Mouse (Mus musculus): ENCODE measurements around the gene Stum. TPM values are rescaled to one million over a fixed set of nuclear protein-coding genes. Genes with fewer than 3 reads are reported as not detected.

The Stum gene
- polyA plus RNA-seq, 1 experiment, result not detected

DNA sequence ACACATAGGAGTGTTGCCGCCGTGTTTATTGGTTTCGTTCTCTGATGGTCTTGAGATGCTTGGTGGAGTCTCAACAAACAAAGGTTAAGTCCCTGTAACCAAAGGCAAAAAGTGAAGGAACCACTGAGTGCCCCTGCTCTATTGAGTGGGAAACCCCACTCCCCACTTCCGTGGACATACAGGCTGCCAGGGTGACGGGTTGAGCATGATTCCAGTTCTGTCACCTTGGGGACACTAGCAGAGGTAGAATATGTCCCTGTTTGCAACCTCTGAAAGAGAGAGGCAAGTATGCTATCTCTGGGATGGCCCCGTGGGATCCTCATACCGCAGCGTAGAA, 80.0 kb downstream of the Stum start:
- no peaks in the 10 kb centered on the region for H3K27me3 ChIP-seq (replicated peaks)
- TF ChIP-seq FLI1 (IDR thresholded peaks at IDR 0.05; ENCODE audit: low read length), result no peak
- TF ChIP-seq GATA1 (IDR thresholded peaks at IDR 0.05; ENCODE audit: borderline replicate concordance, low read length), result no peak
- H3K4me1 ChIP-seq, result peaks cover 95% of the 10 kb centered on the region
- peak overlapping the region; percentile 89 for H3K4me3 ChIP-seq (replicated peaks)
- no peaks in the 10 kb centered on the region for H3K9me3 ChIP-seq
- H3K36me3 ChIP-seq (replicated peaks; ENCODE audit: low read length), result peaks cover 70% of the 10 kb centered on the region

DNA sequence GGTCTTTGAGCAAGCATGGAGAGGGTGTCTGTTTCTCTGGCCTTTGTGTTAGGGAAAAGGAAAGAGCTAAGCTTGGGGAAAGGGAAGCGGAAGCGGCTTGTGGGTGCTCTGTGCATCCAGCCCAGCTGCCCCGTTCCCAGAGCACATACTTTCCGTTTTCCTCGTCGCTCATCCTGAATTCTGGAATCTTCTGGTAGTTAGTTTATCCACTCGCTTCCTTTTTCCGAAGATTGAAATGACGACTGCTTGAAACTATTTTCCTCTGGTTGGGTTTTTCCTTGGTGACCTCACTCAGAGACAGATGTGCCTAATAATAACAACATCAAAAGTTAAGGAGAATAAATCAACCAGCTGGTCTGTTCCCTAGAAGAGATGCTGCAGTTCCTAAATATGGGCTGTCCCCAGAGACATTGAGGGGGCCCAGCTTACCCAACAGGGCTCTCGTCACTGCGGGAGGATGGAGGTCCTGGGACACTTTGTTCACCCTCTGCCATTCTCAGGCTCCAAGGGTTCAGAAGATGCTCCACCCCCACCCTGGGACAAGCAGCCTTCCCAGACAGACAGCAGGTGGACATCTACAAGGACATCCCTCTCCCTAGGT, 80.7 kb downstream of the Stum start:
- Histone ChIP-seq H3K36me3 (replicated peaks; ENCODE audit: low read length) (peaks cover 66% of the 10 kb centered on the region), H3K4me3 (replicated peaks) (peak overlapping the region; percentile 89), H3K4me1 (peaks cover 95% of the 10 kb centered on the region), H3K9me3 (no peaks in the 10 kb centered on the region), H3K27me3 (replicated peaks) (no peaks in the 10 kb centered on the region)
- no peak for TF ChIP-seq GATA1 (IDR thresholded peaks at IDR 0.05; ENCODE audit: borderline replicate concordance, low read length)
- no peak for TF ChIP-seq FLI1 (IDR thresholded peaks at IDR 0.05; ENCODE audit: low read length)

DNA sequence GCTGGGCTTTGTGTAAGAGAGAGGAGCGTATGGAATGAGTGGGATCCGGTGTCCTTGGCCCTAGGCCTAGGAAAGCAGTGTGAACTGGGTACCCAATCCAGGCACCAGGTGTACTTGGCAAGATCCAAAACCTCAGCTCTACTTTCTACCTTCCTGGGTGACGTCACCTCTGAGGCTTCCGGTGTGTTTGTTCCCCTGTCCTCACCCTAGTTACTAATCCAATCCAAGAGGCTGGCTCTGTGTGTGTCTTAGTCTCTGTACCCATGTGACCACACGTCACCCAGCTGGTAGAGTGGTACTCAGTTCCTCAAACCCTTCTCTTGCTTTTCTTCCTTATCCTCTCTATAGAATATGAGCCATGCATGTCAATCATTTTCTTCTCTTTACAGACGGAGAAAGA, 81.6 kb downstream of the Stum start:
- H3K27me3 ChIP-seq (replicated peaks), result no peaks in the 10 kb centered on the region
- peaks cover 95% of the 10 kb centered on the region for H3K4me1 ChIP-seq
- no peaks in the 10 kb centered on the region for H3K9me3 ChIP-seq
- TF ChIP-seq GATA1 (IDR thresholded peaks at IDR 0.05; ENCODE audit: borderline replicate concordance, low read length), result no peak
- no peak for TF ChIP-seq FLI1 (IDR thresholded peaks at IDR 0.05; ENCODE audit: low read length)
- H3K36me3 ChIP-seq (replicated peaks; ENCODE audit: low read length), result peaks cover 66% of the 10 kb centered on the region
- no peak overlapping the region for H3K4me3 ChIP-seq (replicated peaks)

DNA sequence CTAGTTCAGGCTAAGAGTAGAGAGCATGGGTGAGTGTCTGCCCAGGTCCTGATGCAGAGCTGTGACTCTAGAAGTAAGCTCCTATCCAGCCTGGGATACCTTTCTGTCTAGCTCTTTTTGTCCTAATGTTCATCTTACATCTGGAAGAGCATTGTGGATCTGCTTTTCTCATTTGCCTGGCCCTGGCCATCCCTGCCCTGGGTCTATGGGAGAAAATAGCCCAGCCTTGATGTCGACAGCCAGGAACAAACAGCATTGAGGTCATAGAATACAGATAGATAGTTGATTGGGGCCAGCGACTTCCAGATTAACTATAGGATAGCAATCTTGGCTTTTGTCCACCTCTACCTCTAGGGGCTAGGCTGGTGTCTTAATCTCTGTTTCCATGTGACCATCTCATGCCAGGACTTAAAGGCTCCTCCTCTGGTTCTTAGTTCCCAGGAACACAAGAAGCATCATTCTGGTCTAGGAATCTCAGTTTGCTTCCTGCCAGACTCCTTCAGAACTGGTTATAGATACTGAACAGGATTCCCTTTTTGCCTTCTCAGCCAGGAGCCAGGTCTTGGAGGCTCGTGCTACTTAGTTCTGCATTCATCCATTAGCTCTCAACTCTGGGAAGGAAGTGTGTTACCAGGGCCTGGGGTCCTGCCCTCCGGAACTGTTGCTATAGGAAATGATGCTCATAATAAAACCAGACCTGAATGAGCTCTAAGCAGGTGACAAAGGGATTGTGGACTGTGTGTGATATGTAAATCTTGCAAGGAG, 82.4 kb downstream of the Stum start:
- peaks cover 64% of the 10 kb centered on the region for H3K36me3 ChIP-seq (replicated peaks; ENCODE audit: low read length)

DNA sequence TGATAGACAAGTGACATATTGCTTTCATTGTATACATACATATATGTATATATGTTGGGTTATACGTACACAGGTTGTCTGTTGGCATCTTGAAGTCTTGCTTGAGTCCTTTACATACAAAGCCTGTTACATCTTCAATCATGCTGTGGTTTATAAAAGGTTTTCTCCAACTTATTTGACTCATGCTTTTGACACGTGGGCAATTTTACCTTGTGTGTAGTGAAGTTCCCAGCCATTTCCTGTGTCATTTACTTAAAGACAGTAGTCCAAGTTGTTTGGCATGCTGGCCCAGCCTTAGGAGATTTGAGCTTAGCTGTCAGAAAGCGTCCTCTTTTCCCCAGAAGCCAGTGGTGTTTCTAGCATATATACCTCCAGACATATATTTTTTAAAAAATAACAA, 84.9 kb downstream of the Stum start:
- TF ChIP-seq GATA1 (IDR thresholded peaks at IDR 0.05; ENCODE audit: borderline replicate concordance, low read length), result no peak
- no peak for TF ChIP-seq FLI1 (IDR thresholded peaks at IDR 0.05; ENCODE audit: low read length)
- peaks cover 75% of the 10 kb centered on the region for H3K36me3 ChIP-seq (replicated peaks; ENCODE audit: low read length)
- H3K4me3 ChIP-seq (replicated peaks), result no peak overlapping the region
- H3K9me3 ChIP-seq, result no peaks in the 10 kb centered on the region
- no peaks in the 10 kb centered on the region for H3K27me3 ChIP-seq (replicated peaks)
- peaks cover 95% of the 10 kb centered on the region for H3K4me1 ChIP-seq

More for the DNA sequence above, 82.4 kb downstream of the Stum start:
- H3K9me3 ChIP-seq, result no peaks in the 10 kb centered on the region
- H3K27me3 ChIP-seq (replicated peaks), result no peaks in the 10 kb centered on the region
- peaks cover 95% of the 10 kb centered on the region for H3K4me1 ChIP-seq
- no peak overlapping the region for H3K4me3 ChIP-seq (replicated peaks)
- no peak for TF ChIP-seq FLI1 (IDR thresholded peaks at IDR 0.05; ENCODE audit: low read length)
- no peak for TF ChIP-seq GATA1 (IDR thresholded peaks at IDR 0.05; ENCODE audit: borderline replicate concordance, low read length)

DNA sequence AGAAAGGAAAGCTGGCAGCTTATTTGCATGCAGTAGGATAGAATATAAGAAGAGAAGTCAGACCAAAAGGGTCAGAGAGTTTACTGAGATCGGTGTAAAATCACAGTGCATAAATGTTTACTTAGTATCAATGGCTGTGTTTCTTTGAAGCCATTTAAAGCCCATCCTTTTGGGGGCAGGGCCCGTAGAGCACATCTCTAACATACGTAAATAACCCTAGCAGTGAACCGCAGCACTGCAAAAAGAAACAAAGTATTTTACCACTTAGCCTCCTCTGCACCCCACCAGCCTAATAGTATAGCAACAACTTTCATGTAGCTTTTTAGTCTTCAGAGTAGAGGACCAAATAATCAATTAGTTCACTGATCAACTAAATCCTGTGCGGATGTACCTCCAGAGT, 85.6 kb downstream of the Stum start:
- Histone ChIP-seq H3K4me3 (replicated peaks) (no peak overlapping the region), H3K36me3 (replicated peaks; ENCODE audit: low read length) (peaks cover 72% of the 10 kb centered on the region), H3K27me3 (replicated peaks) (no peaks in the 10 kb centered on the region), H3K4me1 (peaks cover 95% of the 10 kb centered on the region), H3K9me3 (no peaks in the 10 kb centered on the region)
- no peak for TF ChIP-seq GATA1 (IDR thresholded peaks at IDR 0.05; ENCODE audit: borderline replicate concordance, low read length)
- TF ChIP-seq FLI1 (IDR thresholded peaks at IDR 0.05; ENCODE audit: low read length), result no peak

DNA sequence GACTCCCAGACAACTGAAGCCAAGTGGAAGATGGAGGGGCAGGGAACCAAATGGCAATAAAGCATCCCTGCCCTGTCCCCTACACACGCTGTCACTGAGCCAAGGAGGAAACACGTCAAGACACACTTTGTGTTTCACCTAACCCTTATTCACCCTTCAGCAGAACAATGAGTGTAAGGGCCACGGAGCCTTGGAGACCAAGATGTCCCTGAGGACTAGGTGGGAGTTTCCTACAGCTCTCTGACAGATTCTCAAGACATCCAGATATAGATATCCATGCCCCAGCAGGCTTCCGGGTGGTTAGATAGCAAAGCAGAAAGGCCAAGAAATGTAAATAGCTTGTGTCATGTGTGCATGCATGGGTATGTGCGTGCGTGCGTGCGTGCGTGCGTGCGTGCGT, 89.4 kb downstream of the Stum start:
- Histone ChIP-seq H3K9me3 (no peaks in the 10 kb centered on the region), H3K4me3 (replicated peaks) (peak overlapping the region; percentile 35), H3K27me3 (replicated peaks) (no peaks in the 10 kb centered on the region), H3K4me1 (peaks cover 98% of the 10 kb centered on the region), H3K36me3 (replicated peaks; ENCODE audit: low read length) (peaks cover 66% of the 10 kb centered on the region)
- TF ChIP-seq FLI1 (IDR thresholded peaks at IDR 0.05; ENCODE audit: low read length) (no peak), GATA1 (IDR thresholded peaks at IDR 0.05; ENCODE audit: borderline replicate concordance, low read length) (no peak)

DNA sequence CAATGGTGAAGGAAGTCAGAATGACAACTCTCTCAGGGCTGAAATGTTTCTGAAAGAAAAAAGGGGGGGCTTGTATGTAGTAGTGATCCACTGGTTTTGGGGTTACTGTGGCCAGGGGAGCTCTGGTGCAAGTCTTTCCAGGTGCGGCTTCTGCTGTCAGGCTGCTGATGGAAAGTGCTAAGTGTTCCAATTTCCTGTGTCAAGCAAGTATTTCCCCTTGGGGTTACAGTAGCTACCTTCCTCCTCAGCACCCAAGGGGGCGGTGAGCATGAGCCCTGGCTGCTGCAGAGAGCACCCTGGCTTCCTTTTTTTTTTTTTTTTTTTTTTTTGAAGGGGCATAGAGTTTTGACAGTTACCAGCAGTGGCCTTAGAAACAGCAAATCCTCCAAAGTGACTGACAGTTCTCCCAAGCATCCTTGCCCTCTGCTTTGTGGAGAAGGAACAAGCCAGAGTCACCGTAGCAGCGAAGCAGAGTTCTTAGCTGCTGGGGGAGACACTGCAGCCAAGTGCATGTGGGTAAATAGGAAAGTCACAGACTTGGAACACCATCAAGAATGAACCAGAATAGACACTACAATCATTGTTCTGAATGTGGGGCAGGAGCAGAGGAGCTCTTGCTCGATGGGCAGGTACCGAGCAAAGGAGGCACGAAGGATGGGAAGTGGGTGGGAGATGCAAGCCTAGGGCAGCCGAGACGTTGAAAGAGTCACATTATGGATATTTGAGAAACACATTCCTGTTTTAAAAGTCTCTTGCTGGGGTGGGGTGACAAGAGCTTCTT, 90.1 kb downstream of the Stum start:
- peaks cover 71% of the 10 kb centered on the region for H3K36me3 ChIP-seq (replicated peaks; ENCODE audit: low read length)
- no peak for TF ChIP-seq FLI1 (IDR thresholded peaks at IDR 0.05; ENCODE audit: low read length)
- no peak for TF ChIP-seq GATA1 (IDR thresholded peaks at IDR 0.05; ENCODE audit: borderline replicate concordance, low read length)
- no peaks in the 10 kb centered on the region for H3K9me3 ChIP-seq
- H3K27me3 ChIP-seq (replicated peaks), result no peaks in the 10 kb centered on the region
- H3K4me1 ChIP-seq, result peaks cover 100% of the 10 kb centered on the region
- peak overlapping the region; percentile 72 for H3K4me3 ChIP-seq (replicated peaks)

DNA sequence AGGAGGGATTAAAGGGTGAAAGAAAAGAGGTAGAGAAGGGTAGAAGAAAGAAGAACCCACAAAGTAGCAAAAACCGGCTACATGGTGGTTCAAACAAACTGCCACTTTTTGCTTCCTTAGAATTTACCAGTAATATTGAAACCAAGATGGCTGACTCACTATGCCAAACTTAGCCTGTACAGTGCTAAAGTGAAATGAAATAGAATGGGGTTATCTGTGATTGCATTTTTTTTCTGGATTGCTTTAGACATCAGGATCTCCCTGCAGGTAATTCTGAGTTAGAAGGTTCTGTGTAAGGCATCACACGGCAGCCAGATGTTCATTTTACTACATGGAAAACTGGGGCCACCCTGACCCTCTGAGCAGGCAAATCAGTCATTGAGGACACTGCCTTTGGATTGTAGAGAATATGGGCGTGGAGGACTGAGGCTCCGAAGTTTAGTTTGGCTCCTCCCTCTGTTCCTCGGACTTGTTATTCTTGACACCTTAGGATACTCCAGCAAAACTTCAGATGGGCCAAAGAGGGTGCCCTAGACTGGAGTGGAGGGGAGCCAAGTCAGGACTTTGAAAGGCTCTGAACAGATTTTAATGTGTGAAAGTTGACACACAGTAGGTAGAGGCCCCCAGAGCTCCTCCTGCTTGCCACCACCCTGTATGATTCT, 91.0 kb downstream of the Stum start:
- Histone ChIP-seq H3K27me3 (replicated peaks) (no peaks in the 10 kb centered on the region), H3K4me3 (replicated peaks) (no peak overlapping the region), H3K36me3 (replicated peaks; ENCODE audit: low read length) (peaks cover 65% of the 10 kb centered on the region), H3K4me1 (peaks cover 98% of the 10 kb centered on the region), H3K9me3 (no peaks in the 10 kb centered on the region)
- TF ChIP-seq GATA1 (IDR thresholded peaks at IDR 0.05; ENCODE audit: borderline replicate concordance, low read length), result no peak
- no peak for TF ChIP-seq FLI1 (IDR thresholded peaks at IDR 0.05; ENCODE audit: low read length)
